Mouse (Mus musculus) heart, embryonic 11.5 days (tissue): Measurements from ENCODE around the gene Spata2l. TPM values are rescaled to one million over a fixed set of nuclear protein-coding genes. Genes with fewer than 3 reads are reported as not detected.
"Not testable (repeated sequence)": the region's sequence is repeated elsewhere in the genome, so short reads cannot be mapped to it uniquely, and the experiment has no call there.

Source experiments
- ATAC-seq: fragments of 200-750 bp; cut with Nextera tagmentation; replicated peaks from 2 replicates; pipeline ENCODE4 v1.8.0; 2017; ENCODE audit warnings: moderate library complexity; ENCODE audit not compliant: insufficient number of reproducible peaks, low FRiP score, low TSS enrichment
- H3K27ac ChIP-seq: fragments of 300-500 bp; sonication (generic); 2 replicates; pipeline ENCODE4 v1.5.1; 2014; ENCODE audit warnings: mild to moderate bottlenecking, low read depth, low read length
- H3K27me3 ChIP-seq: fragments of 300-500 bp; sonication (generic); 2 replicates; pipeline ENCODE4 v1.6.1; 2014; ENCODE audit warnings: mild to moderate bottlenecking, low read length, mixed read lengths; ENCODE audit not compliant: control insufficient read depth, insufficient read depth
- H3K36me3 ChIP-seq: fragments of 300-500 bp; sonication (generic); 2 replicates; pipeline ENCODE4 v1.6.1; 2014; ENCODE audit warnings: mild to moderate bottlenecking, low read length, moderate library complexity, mixed read lengths; ENCODE audit not compliant: control insufficient read depth, insufficient read depth
- H3K4me1 ChIP-seq: fragments of 300-500 bp; sonication (generic); 2 replicates; pipeline ENCODE4 v1.6.1; 2014; ENCODE audit warnings: low read length; ENCODE audit not compliant: control insufficient read depth, insufficient read depth
- H3K4me2 ChIP-seq: fragments of 300-500 bp; sonication (generic); 2 replicates; pipeline ENCODE4 v1.6.1; 2014; ENCODE audit warnings: mild to moderate bottlenecking, moderate library complexity
- H3K4me3 ChIP-seq: fragments of 300-500 bp; sonication (generic); 2 replicates; pipeline ENCODE4 v1.5.1; 2014; ENCODE audit warnings: low read depth, low read length
- H3K9ac ChIP-seq: fragments of 300-500 bp; sonication (generic); 2 replicates; pipeline ENCODE4 v1.6.1; 2014; ENCODE audit warnings: mild to moderate bottlenecking, low read depth, low read length, moderate library complexity
- H3K9me3 ChIP-seq: fragments of 300-500 bp; sonication (generic); replicated peaks from 2 replicates; pipeline ENCODE4 v1.6.1; 2016; ENCODE audit warnings: low read length; ENCODE audit not compliant: control insufficient read depth
- WGBS: fragments of 180-500 bp; shearing (Covaris S2); extraction: QIAGEN DNeasy Blood & Tissue Kit; methylation state at CpG from one replicate; pipeline ENCODE4 v1.1.7; 2014; ENCODE audit not compliant: insufficient replicate concordance; 5-methylcytosine and 5-hydroxymethylcytosine counted together
- polyA plus RNA-seq: library from polyadenylated mRNA; unstranded; fragments of >200 nt; fragmentation: Nextera tagmentation; extraction: Ambion mirVana; gene quantifications from 2 replicates; pipeline ENCODE4 v1.2.1, GENCODE M21; 2014

The Spata2l gene
- polyA plus RNA-seq, 1 experiment from 2014 or later, result 1.6 TPM

DNA sequence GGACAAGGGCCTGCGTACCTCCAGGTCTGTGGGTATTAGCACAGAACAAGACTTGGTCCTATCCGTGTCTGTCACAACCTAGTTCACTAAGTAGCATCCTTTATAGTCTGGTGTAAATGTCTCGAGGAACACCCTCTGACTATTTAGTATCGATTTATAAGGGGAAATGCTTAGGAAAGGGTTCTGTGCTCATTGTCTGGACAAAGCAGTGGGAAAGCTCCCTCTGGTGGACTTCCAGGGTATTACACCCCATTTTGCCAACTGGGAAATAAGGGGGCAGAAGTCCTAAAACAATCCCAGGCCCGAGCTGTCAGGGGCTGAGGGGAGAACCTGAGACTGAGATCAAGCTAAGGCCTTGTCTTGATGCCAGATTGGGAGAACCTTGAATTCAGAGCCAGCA lies 33.7 kb downstream of the Spata2l start:
- Histone ChIP-seq H3K27me3 (peaks cover 3% of the 10 kb centered on the region; the same call in 1 of the 2 replicates), H3K27ac (no peak overlapping the region), H3K4me1 (no peaks in the 10 kb centered on the region), H3K4me3 (no peak overlapping the region), H3K9ac (no peak overlapping the region), H3K9me3 (no peaks in the 10 kb centered on the region), H3K4me2 (no peak overlapping the region), H3K36me3 (peaks cover 7% of the 10 kb centered on the region)
- WGBS, result 36% methylated on average over 5 of the region's 5 CpGs
- ATAC-seq, result no peak

DNA sequence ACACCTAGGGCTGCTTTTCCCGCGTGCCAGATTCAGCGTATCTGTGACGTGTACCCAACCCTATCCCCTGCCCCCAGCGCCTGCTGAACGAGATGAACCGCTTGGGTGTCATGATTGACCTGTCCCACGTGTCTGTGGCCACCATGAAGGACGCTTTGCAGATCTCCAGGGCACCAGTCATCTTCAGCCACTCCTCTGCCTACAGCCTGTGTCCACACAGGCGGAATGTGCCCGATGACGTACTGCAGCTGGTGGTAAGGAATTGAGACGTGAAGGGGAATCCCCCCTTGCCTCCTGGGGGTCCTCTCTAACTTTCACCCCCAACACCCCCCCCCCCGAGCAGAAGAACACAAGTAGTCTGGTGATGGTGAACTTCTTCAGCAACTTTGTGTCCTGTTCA lies 36.2 kb downstream of the Spata2l start:
- H3K36me3 ChIP-seq, result no peaks in the 10 kb centered on the region
- no peak overlapping the region for H3K4me2 ChIP-seq

DNA sequence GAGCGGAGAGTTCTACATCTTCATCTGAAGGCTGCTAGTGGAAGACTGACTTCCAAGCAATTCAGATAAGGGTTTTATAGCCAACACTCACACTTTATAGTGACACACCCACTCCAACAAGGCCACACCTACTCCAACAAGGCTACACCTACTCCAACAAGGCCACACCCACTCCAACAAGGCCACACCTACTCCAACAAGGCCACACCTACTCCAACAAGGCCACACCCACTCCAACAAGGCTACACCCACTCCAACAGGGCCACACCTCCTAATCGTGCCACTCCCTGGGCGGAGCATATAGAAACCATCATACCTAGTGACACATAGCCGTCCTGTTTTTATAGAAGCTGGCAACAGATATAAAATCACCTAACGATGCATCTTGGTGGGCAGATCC lies 39.0 kb downstream of the Spata2l start:
- H3K4me3 ChIP-seq, H3K27me3 ChIP-seq, H3K9ac ChIP-seq, H3K27ac ChIP-seq, H3K4me2 ChIP-seq, H3K36me3 ChIP-seq, H3K4me1 ChIP-seq, ATAC-seq, H3K9me3 ChIP-seq: not testable (repeated sequence)
- 66% methylated on average over 5 of the region's 5 CpGs for WGBS

More for the DNA sequence above, 36.2 kb downstream of the Spata2l start:
- Histone ChIP-seq H3K9me3 (no peaks in the 10 kb centered on the region), H3K27me3 (peaks cover 3% of the 10 kb centered on the region; the same call in 1 of the 2 replicates), H3K4me1 (no peaks in the 10 kb centered on the region), H3K9ac (no peak overlapping the region), H3K4me3 (no peak overlapping the region), H3K27ac (no peak overlapping the region)
- no peak for ATAC-seq
- 57% methylated on average over 14 of the region's 14 CpGs for WGBS

DNA sequence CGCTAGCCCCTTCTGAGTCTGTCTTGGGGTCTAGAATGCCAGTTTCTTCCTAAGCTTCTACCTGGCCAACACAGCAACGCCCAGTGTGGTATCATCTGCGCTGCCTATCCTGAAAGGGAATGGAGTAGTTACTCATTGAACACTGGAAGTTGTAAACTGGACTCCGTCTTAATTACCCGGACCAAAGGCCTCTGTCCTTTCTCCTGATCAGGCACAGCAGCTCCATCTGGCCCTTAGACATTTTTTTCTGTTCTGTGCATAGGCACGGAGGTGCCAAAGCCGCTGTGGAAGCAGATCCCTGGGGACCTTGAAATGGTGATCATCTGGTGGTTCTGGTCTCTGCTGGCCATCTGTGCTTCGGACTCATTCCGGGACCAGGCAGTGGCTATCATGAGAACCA lies 42.3 kb downstream of the Spata2l start:
- no peaks in the 10 kb centered on the region for H3K27me3 ChIP-seq
- no peak for ATAC-seq
- no peak overlapping the region for H3K27ac ChIP-seq
- no peak overlapping the region for H3K4me2 ChIP-seq
- H3K9me3 ChIP-seq, result no peaks in the 10 kb centered on the region
- 84% methylated on average over 9 of the region's 9 CpGs for WGBS
- no peaks in the 10 kb centered on the region for H3K36me3 ChIP-seq
- no peaks in the 10 kb centered on the region for H3K4me1 ChIP-seq
- H3K9ac ChIP-seq, result no peak overlapping the region
- H3K4me3 ChIP-seq, result no peak overlapping the region

DNA sequence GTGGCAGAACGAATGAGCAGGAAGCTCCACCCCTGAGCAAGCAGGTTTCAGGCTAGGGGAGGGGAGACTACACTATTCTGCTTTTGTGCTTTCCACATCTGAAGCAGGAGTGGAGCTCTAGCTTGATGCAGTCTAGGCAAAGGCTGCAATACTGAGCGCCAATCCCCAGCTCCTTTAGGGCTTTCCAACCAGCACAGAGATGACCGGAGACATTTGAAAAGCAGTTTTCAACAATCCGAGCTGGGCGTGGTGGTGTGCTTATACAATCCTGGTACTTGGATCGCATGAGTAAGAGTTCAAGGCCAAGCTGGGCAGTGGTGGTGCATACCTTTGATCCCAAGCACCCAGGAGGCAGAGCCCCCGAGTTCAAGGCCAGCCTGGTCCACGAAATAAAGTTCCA lies 44.1 kb downstream of the Spata2l start:
- Histone ChIP-seq H3K4me1 (no peaks in the 10 kb centered on the region), H3K9me3 (no peaks in the 10 kb centered on the region), H3K27ac (no peak overlapping the region), H3K4me3 (no peak overlapping the region), H3K27me3 (no peaks in the 10 kb centered on the region), H3K9ac (no peak overlapping the region), H3K36me3 (no peaks in the 10 kb centered on the region), H3K4me2 (no peak overlapping the region)
- WGBS, result 50% methylated on average over 8 of the region's 8 CpGs
- ATAC-seq, result no peak

DNA sequence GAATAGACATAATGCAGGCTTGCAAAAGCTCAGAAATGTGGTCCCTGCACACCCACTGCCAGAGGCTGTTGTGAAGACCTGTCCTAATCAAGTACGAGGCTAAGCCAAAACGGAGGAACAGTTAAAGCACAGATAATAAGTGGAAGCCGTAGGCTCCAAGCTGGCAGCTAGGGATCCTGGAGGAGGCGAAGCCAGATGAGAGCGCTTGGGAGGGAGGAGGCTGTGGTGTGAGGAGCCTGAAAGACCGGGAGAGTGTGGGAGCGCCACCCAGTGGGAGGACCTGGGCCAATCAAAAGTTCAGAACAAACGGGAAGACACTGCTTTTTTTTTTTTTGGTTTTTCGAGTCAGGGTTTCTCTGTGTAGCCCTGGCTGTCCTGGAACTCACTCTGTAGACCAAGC lies 45.4 kb downstream of the Spata2l start:
- Histone ChIP-seq H3K4me3 (peak overlapping the region; percentile 19; the same call in 1 of the 2 replicates), H3K9ac (no peak overlapping the region), H3K4me2 (peak overlapping the region; percentile 35), H3K4me1 (peaks cover 6% of the 10 kb centered on the region; the same call in 1 of the 2 replicates), H3K27ac (no peak overlapping the region), H3K27me3 (no peaks in the 10 kb centered on the region), H3K9me3 (no peaks in the 10 kb centered on the region), H3K36me3 (no peaks in the 10 kb centered on the region)
- 0 out of 2 replicates have a peak, but pooled peaks have one; percentile 40 for ATAC-seq
- WGBS, result 1% methylated on average over 9 of the region's 9 CpGs

DNA sequence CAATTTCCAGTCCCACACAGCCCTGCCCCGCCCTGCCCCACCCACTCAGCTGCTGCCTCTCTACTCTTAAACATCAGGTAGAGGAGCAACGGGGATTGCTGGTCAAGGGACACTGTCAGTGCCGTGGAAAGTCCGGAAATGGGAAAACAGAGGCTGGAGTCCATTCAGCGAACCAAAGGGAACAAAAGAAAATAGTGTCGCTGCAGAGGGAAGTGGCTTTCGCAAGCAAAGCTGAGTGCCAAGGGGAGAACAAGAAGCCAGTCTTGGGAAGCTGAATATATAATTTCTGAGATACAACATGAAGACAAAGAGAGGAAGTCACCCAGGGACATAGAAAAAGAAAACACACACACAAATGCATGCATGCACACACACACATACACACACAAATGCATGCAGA lies 47.2 kb downstream of the Spata2l start:
- Histone ChIP-seq H3K4me2 (no peak overlapping the region), H3K27me3 (no peaks in the 10 kb centered on the region), H3K27ac (no peak overlapping the region), H3K9ac (no peak overlapping the region), H3K36me3 (no peaks in the 10 kb centered on the region), H3K4me1 (peaks cover 10% of the 10 kb centered on the region; the same call in 1 of the 2 replicates), H3K4me3 (no peak overlapping the region), H3K9me3 (no peaks in the 10 kb centered on the region)
- 81% methylated on average over 7 of the region's 7 CpGs for WGBS
- no peak for ATAC-seq

DNA sequence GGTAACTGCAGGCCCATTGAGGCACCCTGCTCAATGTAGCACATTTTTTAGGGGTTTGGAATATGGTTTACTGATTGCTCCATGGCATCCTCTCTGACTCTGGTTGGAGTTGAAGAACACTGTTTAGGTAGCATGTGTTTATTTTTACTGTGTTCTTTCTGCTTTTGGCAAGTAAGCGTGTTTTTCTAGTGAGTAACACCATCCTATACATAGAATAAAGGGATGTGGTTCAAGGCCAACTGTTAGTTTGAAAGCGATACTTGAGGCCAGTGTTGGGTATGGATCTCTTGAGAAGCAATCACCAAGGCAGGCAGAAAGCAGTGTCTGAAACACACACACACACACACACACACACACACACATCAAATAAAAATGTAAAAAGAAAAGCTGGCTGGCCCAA lies 48.0 kb downstream of the Spata2l start:
- no peak for ATAC-seq
- Histone ChIP-seq H3K27ac (no peak overlapping the region), H3K4me2 (no peak overlapping the region), H3K36me3 (no peaks in the 10 kb centered on the region), H3K9me3 (no peaks in the 10 kb centered on the region), H3K9ac (no peak overlapping the region), H3K27me3 (no peaks in the 10 kb centered on the region), H3K4me1 (peaks cover 10% of the 10 kb centered on the region; the same call in 1 of the 2 replicates), H3K4me3 (no peak overlapping the region)
- 80% methylated on average over 2 of the region's 2 CpGs for WGBS
